15 mouse cellular contexts compared by ENCODE assay signal in the genomic region with DNA sequence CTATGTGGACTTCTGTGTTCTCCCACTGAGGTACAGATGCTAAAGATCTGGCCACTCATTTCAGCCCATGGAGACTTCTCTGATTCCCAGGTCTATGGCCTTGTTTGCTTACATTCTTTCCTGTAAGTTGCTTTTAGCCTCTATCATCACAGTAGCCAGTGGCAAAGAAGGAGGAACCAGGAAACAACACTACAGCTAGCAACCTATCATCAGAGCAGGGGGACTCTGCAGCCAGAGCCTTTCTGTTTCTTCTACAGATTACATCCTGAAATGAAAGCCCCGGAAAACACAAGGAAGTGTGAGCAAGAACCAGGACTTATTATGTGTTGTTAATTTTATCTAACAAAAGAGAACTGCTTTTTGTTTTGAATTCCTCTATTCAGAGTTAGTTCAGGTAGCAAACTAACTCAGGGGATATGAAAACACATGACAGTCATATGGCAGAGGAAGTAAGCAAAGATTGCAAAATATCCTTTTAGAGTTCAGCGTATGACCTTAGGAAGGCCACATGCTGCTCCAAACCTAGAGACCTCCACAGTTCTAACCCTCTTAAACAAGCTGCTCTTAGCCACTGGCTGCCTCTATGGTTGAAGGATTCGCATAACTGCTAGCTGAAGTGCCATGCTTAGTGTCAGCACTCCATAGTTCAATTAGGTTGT. TPM values are rescaled to one million over a fixed set of nuclear protein-coding genes. Genes with fewer than 3 reads are reported as not detected.
DNase-seq lines count a peak whose midpoint lies in the region; ATAC-seq and TF ChIP-seq lines count a peak whose summit lies in the region.
"Had no signal": no experiment of that assay in that cellular context is flagged by ENCODE, and none has a peak within 500 bp of the region (broad histone marks: within the 10 kb centered on the region; RNA-seq: fewer than 3 reads in every experiment).

No protein-coding gene starts in this region.

- H3K36me3 ChIP-seq in intestine, embryonic 14.5 days (ENCODE audit: control insufficient read depth, insufficient read depth, low read length) = no peaks in the 10 kb centered on the region
- H3K36me3 ChIP-seq in embryonic facial prominence, embryonic 10.5 days (replicated peaks) = no peaks in the 10 kb centered on the region
- H3K36me3 ChIP-seq: forebrain, embryonic 10.5 days; hindbrain, embryonic 10.5 days had no signal

- no peak for ATAC-seq in intestine, embryonic 14.5 days (replicated peaks; ENCODE audit: low FRiP score, low TSS enrichment, low read depth)
- 0 out of 2 replicates have a peak, but pooled peaks have one; percentile 53 for ATAC-seq in monocyte, adult 5-6 weeks (replicated peaks; ENCODE audit: insufficient number of reproducible peaks, low FRiP score, low TSS enrichment, poor library complexity, severe bottlenecking)

- WGBS in intestine, embryonic 14.5 days = 55% methylated on average over 3 of the region's 3 CpGs
- 75% methylated on average over 3 of the region's 3 CpGs for WGBS in embryonic facial prominence, embryonic 10.5 days

- TF ChIP-seq POLR2A in bone marrow macrophage, adult 2 months (IDR thresholded peaks at IDR 0.05; ENCODE audit: borderline replicate concordance, low read depth, low read length) = no peak

- DNase-seq in layer of hippocampus, adult 2 months (ENCODE audit: low spot score in 2 of 2) = no peak
- no peak for DNase-seq in layer of hippocampus, postnatal 10 days (ENCODE audit: low spot score in 2 of 2)
- no peak for DNase-seq in intestine, embryonic 14.5 days (ENCODE audit: low spot score)
- no peak for DNase-seq in right cerebral cortex, postnatal 4 days
- DNase-seq in embryonic facial prominence, embryonic 10.5 days (ENCODE audit: low spot score) = no peak
- DNase-seq: adrenal gland, postnatal 36 days; cerebellum, adult 9-10 months; gastrocnemius, postnatal 25 days; lung, postnatal 10 days; thymus, adult 18-20 months had no signal

- TF ChIP-seq CTCF in layer of hippocampus, adult 2 months (conservative IDR thresholded peaks at IDR 0.05) = no peak
- no peak for TF ChIP-seq CTCF in bone marrow macrophage, adult 2 months (IDR thresholded peaks at IDR 0.05; ENCODE audit: low read depth, low read length)

- no peak overlapping the region for H3K4me3 ChIP-seq in layer of hippocampus, adult 2 months
- H3K4me3 ChIP-seq in bone marrow macrophage, adult 2 months (ENCODE audit: insufficient read depth, low read length) = no peak overlapping the region
- no peak overlapping the region for H3K4me3 ChIP-seq in intestine, embryonic 14.5 days (ENCODE audit: low read depth, low read length)
- no peak overlapping the region for H3K4me3 ChIP-seq in embryonic facial prominence, embryonic 10.5 days
- H3K4me3 ChIP-seq: forebrain, embryonic 10.5 days; hindbrain, embryonic 10.5 days had no signal

- no peak overlapping the region for H3K9ac ChIP-seq in intestine, embryonic 14.5 days (ENCODE audit: low read length)

- H3K9me3 ChIP-seq in intestine, embryonic 14.5 days (ENCODE audit: control insufficient read depth, low read length) = no peaks in the 10 kb centered on the region
- no peaks in the 10 kb centered on the region for H3K9me3 ChIP-seq in embryonic facial prominence, embryonic 10.5 days
- H3K9me3 ChIP-seq: forebrain, embryonic 10.5 days; hindbrain, embryonic 10.5 days had no signal

- H3K4me1 ChIP-seq in bone marrow macrophage, adult 2 months (ENCODE audit: control insufficient read depth, insufficient read depth, low read length) = peaks cover 61% of the 10 kb centered on the region
- H3K4me1 ChIP-seq in intestine, embryonic 14.5 days (replicated peaks; ENCODE audit: control insufficient read depth, insufficient read depth, low read length) = peaks cover 41% of the 10 kb centered on the region
- peaks cover 25% of the 10 kb centered on the region for H3K4me1 ChIP-seq in embryonic facial prominence, embryonic 10.5 days

- no peak overlapping the region for H3K4me2 ChIP-seq in intestine, embryonic 14.5 days (ENCODE audit: low read length)

- no peaks in the 10 kb centered on the region for H3K27me3 ChIP-seq in intestine, embryonic 14.5 days (replicated peaks; ENCODE audit: control insufficient read depth, insufficient read depth, low read length)
- H3K27me3 ChIP-seq in embryonic facial prominence, embryonic 10.5 days (replicated peaks; ENCODE audit: low read depth, poor library complexity, severe bottlenecking) = no peaks in the 10 kb centered on the region

- 0 out of 2 replicates have a peak overlapping the region, but pooled peaks have one; percentile 25 for H3K27ac ChIP-seq in layer of hippocampus, adult 2 months
- peak overlapping the region; percentile 100 for H3K27ac ChIP-seq in bone marrow macrophage, adult 2 months (ENCODE audit: insufficient read depth, low read depth, low read length)
- H3K27ac ChIP-seq in intestine, embryonic 14.5 days (ENCODE audit: low read depth) = peak overlapping the region; percentile 76
- no peak overlapping the region; the same call in 1 of the 2 replicates for H3K27ac ChIP-seq in embryonic facial prominence, embryonic 10.5 days (replicated peaks)
- H3K27ac ChIP-seq: forebrain, embryonic 10.5 days; hindbrain, embryonic 10.5 days had no signal

RNA-seq across cellular contexts. Expression of a gene that starts 21.5 kb away (rescaled TPM):
- not detected for total RNA-seq in layer of hippocampus, adult 2 months (2021)
- total RNA-seq in layer of hippocampus, postnatal 10 days (2021) = not detected
- not detected in 2 replicates for polyA plus RNA-seq in bone marrow macrophage, adult 2 months (2012; ENCODE audit: insufficient read depth, insufficient read length, missing spikeins)
- not detected in 2 replicates for polyA plus RNA-seq in intestine, embryonic 14.5 days (2014; fragmentation: Nextera tagmentation; extraction: Ambion mirVana)
- not detected in 3 replicates for total RNA-seq in monocyte, adult 5-6 weeks (2017)
- not detected in 2 replicates for polyA plus RNA-seq in embryonic facial prominence, embryonic 10.5 days (2016; fragmentation: Nextera tagmentation; extraction: Ambion mirVana)
- total RNA-seq: adrenal gland, postnatal 36 days; gastrocnemius, postnatal 25 days; left cerebral cortex, postnatal 14 days had no signal
- polyA plus RNA-seq: forebrain, embryonic 10.5 days; hindbrain, embryonic 10.5 days had no signal

RNA-seq across cellular contexts. Expression of a gene that starts 57.7 kb away (rescaled TPM):
- 10 to 100 TPM in 1 of 2 experiments, 1 to 10 TPM in 1; 8.4 to 10.6 TPM for total RNA-seq in layer of hippocampus, adult 2 months (2021)
- total RNA-seq in layer of hippocampus, postnatal 10 days (2021) = 10 to 100 TPM; 19.4 to 25.9 TPM
- 35.5 and 36.3 TPM in 2 replicates for polyA plus RNA-seq in bone marrow macrophage, adult 2 months (2012; ENCODE audit: insufficient read depth, insufficient read length, missing spikeins)
- 109 and 120 TPM in 2 replicates for polyA plus RNA-seq in intestine, embryonic 14.5 days (2014; fragmentation: Nextera tagmentation; extraction: Ambion mirVana)
- total RNA-seq in monocyte, adult 5-6 weeks (2017) = 2.0 to 5.7 TPM in 2 of 3 replicates, not detected in the other
- 8.2 and 8.7 TPM in 2 replicates for polyA plus RNA-seq in embryonic facial prominence, embryonic 10.5 days (2016; fragmentation: Nextera tagmentation; extraction: Ambion mirVana)
